ENCODE assay signal across 19 mouse cellular contexts in genomic region chr5:30220666-30221065, GRCm38 (mm10). TPM values are rescaled to one million over a fixed set of nuclear protein-coding genes. Genes with fewer than 3 reads are reported as not detected.
"Had no signal": no experiment of that assay in that cellular context is flagged by ENCODE, and none has a peak within 500 bp of the region (broad histone marks: within the 10 kb centered on the region; RNA-seq: fewer than 3 reads in every experiment).

No protein-coding gene starts in this region.

- H3K9me3 ChIP-seq: neural tube, embryonic 13.5 days; neural tube, embryonic 15.5 days; stomach, embryonic 15.5 days had no signal

- H3K4me2 ChIP-seq: neural tube, embryonic 13.5 days; neural tube, embryonic 15.5 days; stomach, embryonic 15.5 days had no signal

- H3K27ac ChIP-seq: neural tube, embryonic 13.5 days; neural tube, embryonic 15.5 days; stomach, embryonic 15.5 days; stomach, postnatal 0 days had no signal

- H3K4me1 ChIP-seq: neural tube, embryonic 13.5 days; neural tube, embryonic 15.5 days; stomach, embryonic 15.5 days had no signal

- H3K4me3 ChIP-seq: neural tube, embryonic 13.5 days; neural tube, embryonic 15.5 days; stomach, embryonic 15.5 days had no signal

- DNase-seq: retina, postnatal 1 day; right cerebral cortex, adult 18-20 months; right cerebral cortex, postnatal 14 days; right cerebral cortex, postnatal 25 days; right cerebral cortex, postnatal 4 days; spleen, adult 18-20 months; thymus, adult 18-20 months; thymus, adult 2 months; thymus, postnatal 14 days; thymus, postnatal 25 days; thymus, postnatal 36 days; thymus, postnatal 4 days had no signal

- H3K27me3 ChIP-seq: neural tube, embryonic 13.5 days; neural tube, embryonic 15.5 days; stomach, embryonic 15.5 days had no signal

- H3K36me3 ChIP-seq: neural tube, embryonic 15.5 days had no signal

- H3K9ac ChIP-seq: neural tube, embryonic 13.5 days; neural tube, embryonic 15.5 days; stomach, embryonic 15.5 days had no signal

RNA-seq across cellular contexts. Expression of gene Adgrf3, which starts 15.1 kb away (rescaled TPM):
- total RNA-seq: neutrophil, adult 5-6 weeks had no signal
- polyA plus RNA-seq: neural tube, embryonic 13.5 days; neural tube, embryonic 14.5 days; neural tube, embryonic 15.5 days; urinary bladder, adult 2 months had no signal
